10 mouse cellular contexts compared by ENCODE assay signal in the genomic region with DNA sequence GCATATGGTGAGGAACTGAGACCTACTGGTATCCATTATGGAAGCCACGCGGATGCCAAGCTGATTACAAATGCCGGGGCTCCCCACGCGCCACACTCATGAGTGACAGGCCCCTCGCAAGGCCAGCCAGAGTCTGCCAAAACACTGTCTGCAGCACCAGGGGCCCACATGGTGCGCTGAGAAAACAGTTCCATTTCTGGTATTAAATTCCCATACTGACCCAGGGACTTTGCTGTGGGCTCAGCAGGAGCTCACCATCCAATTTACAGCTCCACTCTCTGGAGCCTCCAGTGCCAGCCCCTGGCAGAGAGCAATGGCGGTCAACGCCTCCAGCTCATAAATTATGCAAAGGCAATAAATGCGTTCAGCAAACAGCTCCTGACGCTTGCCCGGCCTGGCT.
DNase-seq lines count a peak whose midpoint lies in the region; ATAC-seq lines count a peak whose summit lies in the region.
"Had no signal": no experiment of that assay in that cellular context is flagged by ENCODE, and none has a peak within 500 bp of the region (broad histone marks: within the 10 kb centered on the region; RNA-seq: fewer than 3 reads in every experiment).

No protein-coding gene starts in this region.

- no peaks in the 10 kb centered on the region for H3K36me3 ChIP-seq in hindbrain, embryonic 14.5 days (replicated peaks; ENCODE audit: control insufficient read depth, insufficient read depth)
- no peaks in the 10 kb centered on the region for H3K36me3 ChIP-seq in midbrain, embryonic 12.5 days
- H3K36me3 ChIP-seq in heart, embryonic 10.5 days, result no peaks in the 10 kb centered on the region
- H3K36me3 ChIP-seq: heart, embryonic 15.5 days had no signal

- H3K9me3 ChIP-seq in hindbrain, embryonic 14.5 days (ENCODE audit: control insufficient read depth, low read length), result no peaks in the 10 kb centered on the region
- H3K9me3 ChIP-seq in midbrain, embryonic 12.5 days, result no peaks in the 10 kb centered on the region
- H3K9me3 ChIP-seq in heart, embryonic 10.5 days, result no peaks in the 10 kb centered on the region
- H3K9me3 ChIP-seq: heart, embryonic 15.5 days had no signal

- H3K4me3 ChIP-seq in hindbrain, embryonic 14.5 days (replicated peaks; ENCODE audit: low read length), result no peak overlapping the region
- no peak overlapping the region for H3K4me3 ChIP-seq in midbrain, embryonic 12.5 days
- H3K4me3 ChIP-seq in heart, embryonic 10.5 days, result no peak overlapping the region
- H3K4me3 ChIP-seq: heart, embryonic 15.5 days; megakaryocyte, embryonic 14.5 days had no signal

- WGBS in hindbrain, embryonic 14.5 days, result 10% methylated on average over 12 of the region's 12 CpGs
- WGBS in midbrain, embryonic 12.5 days, result 30% methylated on average over 12 of the region's 12 CpGs
- WGBS in heart, embryonic 10.5 days, result 57% methylated on average over 12 of the region's 12 CpGs

- DNase-seq in frontal cortex, postnatal 25 days (ENCODE audit: low spot score in 2 of 2), result no peak
- peak; percentile 91 to 92 for DNase-seq in cerebellum, postnatal 25 days
- DNase-seq in hindbrain, embryonic 14.5 days (ENCODE audit: low spot score), result peak; percentile 74
- no peak for DNase-seq in T-cell, adult 2 months (ENCODE audit: low spot score)
- DNase-seq in spleen, postnatal 14 days (ENCODE audit: low spot score in 2 of 2), result no peak
- DNase-seq in heart, embryonic 10.5 days (ENCODE audit: low spot score), result no peak

- peak overlapping the region; percentile 78 for H3K27ac ChIP-seq in hindbrain, embryonic 14.5 days
- peak overlapping the region; percentile 72 for H3K27ac ChIP-seq in midbrain, embryonic 12.5 days (replicated peaks)
- no peak overlapping the region for H3K27ac ChIP-seq in heart, embryonic 10.5 days
- H3K27ac ChIP-seq: heart, embryonic 15.5 days had no signal

- H3K9ac ChIP-seq in hindbrain, embryonic 14.5 days, result no peak overlapping the region
- H3K9ac ChIP-seq in midbrain, embryonic 12.5 days (replicated peaks), result no peak overlapping the region
- H3K9ac ChIP-seq: heart, embryonic 15.5 days had no signal

- ATAC-seq in frontal cortex, adult (ENCODE audit: low TSS enrichment), result peak; percentile 47; the same call in 1 of the 2 replicates
- ATAC-seq in hindbrain, embryonic 14.5 days (ENCODE audit: low FRiP score), result peak; percentile 85
- peak; percentile 72 for ATAC-seq in midbrain, embryonic 12.5 days (ENCODE audit: low FRiP score, low read depth)

- peaks cover 39% of the 10 kb centered on the region for H3K4me1 ChIP-seq in hindbrain, embryonic 14.5 days (replicated peaks; ENCODE audit: control insufficient read depth, insufficient read depth, low read length)
- H3K4me1 ChIP-seq in midbrain, embryonic 12.5 days, result peaks cover 36% of the 10 kb centered on the region
- H3K4me1 ChIP-seq in heart, embryonic 10.5 days, result no peaks in the 10 kb centered on the region
- H3K4me1 ChIP-seq: heart, embryonic 15.5 days had no signal

- H3K4me2 ChIP-seq in hindbrain, embryonic 14.5 days (replicated peaks), result no peak overlapping the region
- no peak overlapping the region for H3K4me2 ChIP-seq in midbrain, embryonic 12.5 days (replicated peaks)
- H3K4me2 ChIP-seq: heart, embryonic 15.5 days had no signal

- no peaks in the 10 kb centered on the region for H3K27me3 ChIP-seq in hindbrain, embryonic 14.5 days (ENCODE audit: control insufficient read depth, insufficient read depth, low read length)
- H3K27me3 ChIP-seq in midbrain, embryonic 12.5 days, result no peaks in the 10 kb centered on the region
- peaks cover 27% of the 10 kb centered on the region; the same call in 1 of the 2 replicates for H3K27me3 ChIP-seq in heart, embryonic 10.5 days (ENCODE audit: insufficient read depth, poor library complexity, severe bottlenecking)
- H3K27me3 ChIP-seq: heart, embryonic 15.5 days had no signal

Comparison
In these comparisons a context has a peak if more than half of its experiments do, and no peak if none do; other contexts are left out.
1. DNase-seq: peak in cerebellum, postnatal 25 days (2 of 2) and hindbrain, embryonic 14.5 days (single experiment); none in frontal cortex, postnatal 25 days (0 of 2), T-cell, adult 2 months (single experiment), spleen, postnatal 14 days (0 of 2) and heart, embryonic 10.5 days (single experiment).
2. Peak in every context shown above with its lines, with median percentiles within 50 percentile points of each other: ATAC-seq.